Mouse (Mus musculus): ENCODE measurements around the gene Tjap1. TPM values are rescaled to one million over a fixed set of nuclear protein-coding genes. Genes with fewer than 3 reads are reported as not detected.

The Tjap1 gene
- polyA plus RNA-seq (2015; fragmentation: Nextera tagmentation; extraction: Ambion mirVana), result 18.1 and 25.6 TPM in 2 replicates

DNA sequence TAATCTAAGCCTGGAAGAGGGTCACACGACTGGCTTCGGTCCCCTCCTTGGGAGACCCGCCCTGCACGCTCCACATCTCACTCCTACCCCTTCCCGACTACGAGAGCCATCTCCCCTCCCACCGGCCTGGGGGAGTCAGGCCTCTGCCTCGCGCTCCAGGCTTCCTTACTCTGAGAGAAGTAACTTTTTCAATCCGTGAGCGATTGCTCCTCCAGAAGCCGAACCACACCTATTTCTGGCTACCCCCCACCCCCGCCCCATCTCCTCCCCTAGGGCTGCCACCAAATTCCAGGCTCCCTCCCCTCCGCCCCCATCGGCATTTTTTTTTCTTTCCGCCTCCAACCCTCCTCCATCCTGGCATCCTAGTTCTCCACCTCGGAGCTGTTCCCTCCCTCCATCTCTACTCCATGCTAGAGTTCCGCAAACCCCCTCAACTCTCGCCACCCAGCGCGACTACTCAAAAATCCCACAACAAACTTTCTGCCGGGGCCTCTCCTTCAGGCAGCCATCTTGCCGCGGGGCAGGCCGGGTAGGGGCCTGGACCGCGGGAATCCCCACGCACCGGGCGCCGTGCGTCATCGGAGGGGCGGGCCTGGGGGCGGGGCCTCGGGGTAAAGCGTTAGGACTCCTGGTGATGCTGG lies at the start of gene Tjap1:
Gene Tjap1, minus strand, starts transcription at position 544 of the 641 bp plus-strand sequence.

DNA sequence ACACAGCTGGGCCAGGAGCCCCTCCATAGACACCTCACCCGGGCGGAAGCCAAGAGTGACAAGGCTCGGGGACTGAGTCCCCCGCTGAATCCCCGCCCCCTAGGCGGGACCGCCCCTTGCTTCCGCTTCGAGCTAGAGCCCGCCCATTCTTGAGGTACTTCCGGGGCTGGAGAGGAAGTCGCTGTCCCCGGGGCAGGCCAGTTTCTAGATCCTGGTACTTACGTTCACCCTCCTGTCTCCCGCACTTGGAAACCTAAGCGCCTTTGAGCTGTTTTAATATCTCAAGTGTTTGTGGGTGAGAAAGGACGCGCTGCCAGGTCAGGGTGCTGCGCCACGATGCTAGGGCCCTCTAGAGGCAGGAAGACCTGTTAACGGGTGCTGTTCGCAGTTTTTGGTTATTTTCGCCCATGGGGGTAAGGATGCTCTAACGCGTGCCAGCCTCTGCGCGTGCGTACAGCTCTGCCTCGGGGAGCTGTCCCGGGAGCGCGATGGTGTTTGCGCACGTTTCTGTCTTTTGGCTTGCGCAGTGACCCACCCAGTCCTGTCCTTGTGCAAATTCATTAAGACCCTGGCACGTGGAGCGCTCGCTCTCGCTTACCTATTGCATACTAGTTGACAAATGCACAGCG lies 45.2 kb upstream of the Tjap1 start, which contains the start of gene Abcc10:
Gene Abcc10, minus strand, starts transcription at position 447 of the 629 bp plus-strand sequence.

DNA sequence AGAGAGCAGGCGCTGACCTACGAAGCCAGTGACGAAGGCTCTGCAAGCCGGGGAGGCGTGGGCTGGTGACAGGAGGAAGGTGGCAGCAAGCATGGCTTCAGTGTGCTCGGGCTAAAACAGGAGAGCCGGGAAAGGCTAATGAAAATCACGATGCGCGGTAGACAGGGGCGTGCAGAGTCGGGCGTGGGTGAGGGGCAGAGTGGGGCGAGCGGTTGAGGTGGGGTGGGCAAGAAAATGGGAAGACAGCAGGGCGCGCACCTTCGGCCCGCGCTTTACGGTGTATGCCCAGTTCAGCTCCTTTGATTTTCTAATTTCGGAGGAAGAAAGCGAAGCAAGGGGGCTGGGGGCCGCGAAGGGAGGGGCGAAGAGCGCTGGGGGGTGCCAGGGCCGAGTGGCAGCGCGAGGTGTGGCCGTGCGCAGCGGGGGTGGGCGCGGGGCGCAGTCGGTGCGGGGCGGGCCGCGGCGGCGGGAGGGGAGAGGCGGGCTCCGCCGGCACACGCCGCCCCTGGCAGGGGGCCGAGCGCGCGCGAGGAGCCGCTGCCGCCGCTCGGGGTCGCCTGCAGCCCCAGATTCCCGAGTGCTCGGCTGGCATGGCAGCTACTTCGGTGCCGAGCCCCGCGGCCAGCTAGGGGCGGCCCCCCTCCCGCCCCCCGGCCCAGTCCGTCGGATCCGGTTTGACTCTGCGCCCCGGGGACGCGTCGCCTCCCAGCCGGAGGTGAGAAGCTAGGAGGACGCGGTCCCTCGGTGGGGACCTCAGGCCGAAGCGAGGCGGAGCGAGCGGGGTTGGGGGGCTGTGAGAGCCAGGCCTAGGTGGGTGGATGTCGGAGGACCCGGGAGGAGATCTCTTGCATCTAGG lies 14.8 kb upstream of the Tjap1 start, which contains the start of gene Dlk2:
Gene Dlk2, plus strand, starts transcription at position 58 of the 856 bp plus-strand sequence.

DNA sequence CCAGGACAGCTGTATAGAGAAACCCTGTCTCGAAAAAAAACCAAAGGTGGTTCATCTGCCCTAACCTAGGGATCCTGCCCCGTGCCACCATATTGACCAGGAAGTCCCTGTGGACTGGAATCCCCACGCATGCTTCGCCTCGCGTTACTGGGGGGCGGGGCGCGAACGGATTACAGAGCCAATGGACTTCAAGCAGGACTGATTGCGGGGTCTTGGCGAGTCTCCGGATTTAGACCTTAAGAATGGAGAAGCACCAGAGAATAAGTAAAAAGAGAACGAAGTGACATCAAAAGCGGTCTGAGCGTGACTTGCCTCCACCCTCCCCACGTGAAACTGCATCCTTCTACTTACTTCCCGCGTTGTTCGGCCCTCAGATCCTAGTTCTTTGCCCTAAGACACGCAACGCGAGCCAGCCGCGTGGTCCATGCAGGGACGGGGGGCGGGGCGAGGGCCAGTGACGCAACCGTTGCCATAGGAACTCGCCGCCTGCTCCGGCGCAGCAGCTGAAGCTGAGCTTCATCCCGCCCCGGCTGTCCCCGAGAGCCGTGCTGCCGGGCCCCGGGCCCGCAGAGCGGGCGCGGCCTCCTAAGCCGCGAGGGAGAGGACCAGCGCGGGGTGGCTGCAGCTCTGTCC lies 29.3 kb downstream of the Tjap1 start, which contains the start of gene Lrrc73:
Gene Lrrc73, plus strand, starts transcription at position 80 of the 633 bp plus-strand sequence.

DNA sequence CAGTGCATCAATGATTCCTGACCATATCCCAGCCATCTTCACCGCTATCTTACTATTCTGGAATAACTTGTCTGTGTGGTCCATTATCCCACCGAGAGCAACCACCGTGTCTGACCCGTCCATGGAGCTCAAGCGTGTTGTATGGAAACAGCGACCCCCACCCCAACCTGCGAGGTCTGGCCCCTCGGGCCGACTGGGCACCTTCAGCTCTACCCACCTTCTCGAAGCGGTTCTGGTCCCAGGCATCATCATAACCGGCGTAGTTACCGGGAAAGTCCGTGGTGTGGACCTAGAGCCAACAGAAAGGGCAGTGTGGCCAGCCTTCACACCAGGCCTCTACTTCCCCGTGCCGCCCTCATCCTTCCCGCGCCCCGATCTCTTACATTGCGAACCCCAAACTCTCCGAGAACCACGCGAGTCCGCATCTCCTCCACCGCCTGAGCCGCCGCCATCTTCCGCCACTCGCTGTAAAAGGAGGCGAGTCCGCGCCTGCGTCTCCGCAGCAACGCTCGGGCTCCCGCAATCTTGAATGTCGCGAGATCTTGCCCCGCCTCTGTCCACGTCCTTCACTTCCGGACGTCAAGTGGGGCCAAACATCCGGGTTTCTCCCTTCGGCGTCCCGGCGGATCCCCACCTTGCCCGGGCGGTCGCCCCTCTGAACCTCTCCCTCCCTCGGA lies 35.2 kb downstream of the Tjap1 start, which contains the start of the genes Polr1c and Yipf3:
Gene Polr1c, minus strand, starts transcription at position 543 of the 677 bp plus-strand sequence.
Gene Yipf3, plus strand, starts transcription at position 569 of the 677 bp plus-strand sequence.

Small RNA genes lying within 50 kb of the gene (microRNA-seq; reads per million reads assigned to microRNA genes)
- not detected for gene Mir693 (ENCODE audit: borderline replicate concordance, insufficient number of aligned reads)

Other genes with a start within 250 kb of the Tjap1 start
- gene Mrps18a, start 172.0 kb downstream of the Tjap1 start, polyA plus RNA-seq (2015; fragmentation: Nextera tagmentation; extraction: Ambion mirVana), result 133 and 158 TPM in 2 replicates
- 24.7 and 33.6 TPM in 2 replicates for gene Rsph9, start 138.8 kb downstream of the Tjap1 start, polyA plus RNA-seq (2015; fragmentation: Nextera tagmentation; extraction: Ambion mirVana)
- gene Mad2l1bp, start 129.5 kb downstream of the Tjap1 start, polyA plus RNA-seq (2015; fragmentation: Nextera tagmentation; extraction: Ambion mirVana), result 22.5 and 27.2 TPM in 2 replicates
- gene Gtpbp2, start 122.0 kb downstream of the Tjap1 start, polyA plus RNA-seq (2015; fragmentation: Nextera tagmentation; extraction: Ambion mirVana), result 15.1 and 23.4 TPM in 2 replicates
- 12.1 and 18.7 TPM in 2 replicates for gene Polh, start 80.4 kb downstream of the Tjap1 start, polyA plus RNA-seq (2015; fragmentation: Nextera tagmentation; extraction: Ambion mirVana)
- gene Xpo5, start 80.2 kb downstream of the Tjap1 start, polyA plus RNA-seq (2015; fragmentation: Nextera tagmentation; extraction: Ambion mirVana), result 16.4 and 37.0 TPM in 2 replicates
- gene Polr1c, start 35.0 kb downstream of the Tjap1 start, polyA plus RNA-seq (2015; fragmentation: Nextera tagmentation; extraction: Ambion mirVana), result 79.4 and 112 TPM in 2 replicates
- 94.3 and 154 TPM in 2 replicates for gene Yipf3, start 34.9 kb downstream of the Tjap1 start, polyA plus RNA-seq (2015; fragmentation: Nextera tagmentation; extraction: Ambion mirVana)
- 2.7 TPM in 2 replicates for gene Lrrc73, start 29.5 kb downstream of the Tjap1 start, polyA plus RNA-seq (2015; fragmentation: Nextera tagmentation; extraction: Ambion mirVana)
- 0.22 and 0.87 TPM in 2 replicates for gene Dlk2, start 14.4 kb upstream of the Tjap1 start, polyA plus RNA-seq (2015; fragmentation: Nextera tagmentation; extraction: Ambion mirVana)
- gene Abcc10, start 45.3 kb upstream of the Tjap1 start, polyA plus RNA-seq (2015; fragmentation: Nextera tagmentation; extraction: Ambion mirVana), result 3.3 and 4.3 TPM in 2 replicates
- gene Zfp318, start 100.7 kb upstream of the Tjap1 start, polyA plus RNA-seq (2015; fragmentation: Nextera tagmentation; extraction: Ambion mirVana), result 5.7 and 6.8 TPM in 2 replicates
- gene Crip3, start 145.9 kb upstream of the Tjap1 start, polyA plus RNA-seq (2015; fragmentation: Nextera tagmentation; extraction: Ambion mirVana), result 1.6 TPM in 2 replicates
- 0.22 TPM in 1 of 2 replicates, not detected in the other for gene Slc22a7, start 155.4 kb upstream of the Tjap1 start, polyA plus RNA-seq (2015; fragmentation: Nextera tagmentation; extraction: Ambion mirVana)
- 0.52 and 1.7 TPM in 2 replicates for gene Ttbk1, start 204.6 kb upstream of the Tjap1 start, polyA plus RNA-seq (2015; fragmentation: Nextera tagmentation; extraction: Ambion mirVana)
- gene Dnph1, start 213.7 kb upstream of the Tjap1 start, polyA plus RNA-seq (2015; fragmentation: Nextera tagmentation; extraction: Ambion mirVana), result 9.2 and 12.5 TPM in 2 replicates

All from adrenal gland, postnatal 0 days (tissue).